Mouse (Mus musculus) thymus, adult 2 months (tissue): ENCODE results near the gene Tvp23b. TPM values are rescaled to one million over a fixed set of nuclear protein-coding genes. Genes with fewer than 3 reads are reported as not detected.

Experiments
- DNase-seq: peaks from one replicate; pipeline ENCODE4 v3.0.0; 2021
- H3K27ac ChIP-seq: fragments of 200-500 bp; 2 replicates; pipeline ENCODE4 v1.5.1; 2012; ENCODE audit warnings: low read length, control low read depth; ENCODE audit not compliant: control insufficient read depth, insufficient read depth
- H3K27me3 ChIP-seq: fragments of 200-500 bp; 2 replicates; pipeline ENCODE4 v1.6.1; 2012; ENCODE audit warnings: mild to moderate bottlenecking, low read length, moderate library complexity, mixed read lengths; ENCODE audit not compliant: control insufficient read depth, insufficient read depth
- H3K36me3 ChIP-seq: fragments of 200-500 bp; 2 replicates; pipeline ENCODE4 v1.6.1; 2012; ENCODE audit warnings: mild to moderate bottlenecking, low read length, moderate library complexity; ENCODE audit not compliant: control insufficient read depth, insufficient read depth
- H3K4me1 ChIP-seq: fragments of 200-500 bp; replicated peaks from 2 replicates; pipeline ENCODE4 v1.6.1; 2012; ENCODE audit warnings: low read length; ENCODE audit not compliant: control insufficient read depth, insufficient read depth
- H3K4me3 ChIP-seq: fragments of 200-500 bp; 2 replicates; pipeline ENCODE4 v1.5.1; 2012; ENCODE audit warnings: mild to moderate bottlenecking, low read length, control low read depth, moderate library complexity; ENCODE audit not compliant: control insufficient read depth, insufficient read depth
- CTCF ChIP-seq: fragments of 200-500 bp; IDR thresholded peaks from 2 replicates; pipeline ENCODE4 v1.5.1; 2012; ENCODE audit warnings: mild to moderate bottlenecking, control low read depth, low read length, moderate library complexity, borderline replicate concordance; ENCODE audit not compliant: control insufficient read depth, poor library complexity, insufficient read depth; ENCODE audit errors: extremely low read depth
- POLR2A ChIP-seq: fragments of 200-500 bp; IDR thresholded peaks from 2 replicates; pipeline ENCODE4 v1.6.1; 2012; ENCODE audit warnings: mild to moderate bottlenecking, low read length, control low read depth, moderate library complexity; ENCODE audit not compliant: control insufficient read depth, poor library complexity, insufficient read depth; ENCODE audit errors: extremely low read depth
- WGBS: fragments of 180-500 bp; shearing (Covaris S2); methylation state at CpG from one replicate; pipeline ENCODE4 v1.1.7; 2018; 5-methylcytosine and 5-hydroxymethylcytosine counted together
- polyA plus RNA-seq: library from polyadenylated mRNA; depleted of rRNA; stranded (reverse); fragments of >200 nt; gene quantifications from 2 replicates; pipeline ENCODE4 v1.2.3, GENCODE M21; 2012

Tvp23b gene
- polyA plus RNA-seq, 1 experiment = 13.4 TPM

DNA sequence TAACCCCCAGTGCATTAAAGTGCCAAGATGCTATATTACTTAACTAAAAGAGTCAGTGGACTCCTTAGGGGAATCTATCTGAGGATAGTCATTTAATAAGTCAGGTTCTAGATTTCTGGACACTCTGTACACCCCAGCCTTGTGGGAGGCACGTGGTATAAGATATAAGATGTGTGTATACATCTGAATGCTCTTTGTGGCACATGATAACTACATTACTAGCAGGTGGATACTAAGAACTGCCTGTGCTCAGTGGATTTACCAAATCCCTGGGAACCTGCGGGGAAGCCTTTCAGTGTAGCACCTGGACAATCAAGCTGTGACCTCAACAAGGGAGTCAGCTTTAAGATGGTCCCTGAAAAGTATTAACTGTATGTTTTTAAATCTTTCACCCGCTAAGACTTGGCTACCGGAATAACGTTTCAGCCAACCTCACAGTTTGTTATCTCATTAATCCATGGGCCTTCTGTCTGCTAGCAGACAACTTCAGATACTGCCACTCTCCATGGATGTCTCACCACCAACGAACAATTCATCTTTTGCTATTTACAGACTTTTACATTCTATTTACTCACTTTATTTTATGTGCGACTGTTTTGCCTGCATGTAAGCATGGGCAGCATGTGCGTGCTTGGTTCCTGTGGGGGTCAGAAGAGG is 9.4 kb upstream of the Tvp23b start:
- TF ChIP-seq POLR2A = no peak
- TF ChIP-seq CTCF = no peak

DNA sequence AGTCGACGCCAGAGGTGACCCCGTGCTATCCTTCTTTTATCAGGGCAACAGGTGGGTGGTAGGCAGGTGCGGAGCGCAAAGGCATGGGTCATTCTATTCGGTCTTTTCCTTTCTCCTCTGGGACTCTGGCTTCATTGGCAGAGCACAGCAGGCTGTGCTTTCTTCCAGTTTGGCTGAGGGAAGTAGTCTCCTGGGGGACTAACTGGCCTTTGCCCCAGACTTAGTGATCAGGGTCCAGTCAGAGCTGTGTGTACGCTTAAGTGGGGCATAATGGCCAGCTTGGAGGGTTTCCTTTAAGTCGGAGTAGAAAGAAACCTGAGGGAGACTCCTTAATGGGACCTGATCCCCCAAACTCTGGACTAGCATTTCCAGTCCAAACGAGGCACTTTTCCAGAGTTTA is 5.8 kb upstream of the Tvp23b start:
- WGBS = 90% methylated on average over 9 of the region's 9 CpGs
- no peaks in the 10 kb centered on the region for H3K36me3 ChIP-seq
- H3K27ac ChIP-seq = no peak overlapping the region
- no peak for TF ChIP-seq CTCF
- TF ChIP-seq POLR2A = no peak
- no peak overlapping the region for H3K4me3 ChIP-seq
- DNase-seq = no peak
- no peaks in the 10 kb centered on the region for H3K4me1 ChIP-seq
- no peaks in the 10 kb centered on the region for H3K27me3 ChIP-seq

More for the DNA sequence above, 9.4 kb upstream of the Tvp23b start:
- Histone ChIP-seq H3K27me3 (no peaks in the 10 kb centered on the region), H3K4me1 (no peaks in the 10 kb centered on the region), H3K27ac (no peak overlapping the region), H3K36me3 (no peaks in the 10 kb centered on the region), H3K4me3 (no peak overlapping the region)
- WGBS = 91% methylated on average over 8 of the region's 8 CpGs
- no peak for DNase-seq

DNA sequence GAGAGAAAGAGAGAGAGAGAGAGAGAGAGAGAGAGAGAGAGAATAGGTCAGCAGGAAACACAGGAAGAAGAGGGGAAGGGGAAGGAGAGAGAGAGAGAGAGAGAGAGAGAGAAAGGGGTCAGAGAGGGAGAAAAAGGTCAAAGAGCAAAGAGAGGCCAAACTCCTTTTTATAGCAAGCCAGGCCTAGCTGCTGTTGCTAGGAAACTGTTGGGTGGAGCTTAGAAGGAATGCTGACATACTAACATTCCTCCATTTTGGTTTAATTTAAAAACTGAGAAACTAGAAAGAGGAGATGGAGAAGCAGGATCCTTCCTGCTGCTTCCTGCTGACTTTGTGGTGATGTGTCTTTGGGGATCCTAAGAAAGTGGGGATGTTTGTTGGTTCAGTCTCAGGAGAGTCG is 3.6 kb upstream of the Tvp23b start:
- DNase-seq = no peak
- H3K27me3 ChIP-seq = no peaks in the 10 kb centered on the region
- no peaks in the 10 kb centered on the region for H3K4me1 ChIP-seq
- TF ChIP-seq POLR2A (no peak), CTCF (no peak)
- WGBS = 95% methylated on average over 1 of the region's 1 CpGs
- H3K27ac ChIP-seq = no peak overlapping the region
- H3K4me3 ChIP-seq = no peak overlapping the region
- H3K36me3 ChIP-seq = no peaks in the 10 kb centered on the region

DNA sequence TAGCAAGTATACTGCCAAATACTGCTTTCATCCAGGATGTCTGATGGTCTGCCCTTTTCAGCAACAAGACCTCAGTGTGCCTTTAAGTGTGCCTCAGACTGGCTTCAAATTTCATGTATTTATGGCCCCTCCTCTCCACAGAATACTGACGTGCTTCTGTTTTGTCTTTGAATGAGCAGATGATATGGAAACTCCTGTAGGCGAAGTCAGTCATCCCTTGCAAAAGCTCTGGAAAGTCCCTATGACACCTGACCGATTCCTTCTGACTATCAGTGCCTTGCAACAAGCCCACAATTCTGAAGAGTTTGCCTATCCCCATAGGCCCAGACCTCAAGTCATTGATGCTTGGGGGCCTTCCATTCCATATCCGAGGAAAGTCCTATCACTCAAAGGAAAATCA is 2.8 kb upstream of the Tvp23b start:
- Histone ChIP-seq H3K36me3 (no peaks in the 10 kb centered on the region), H3K4me3 (no peak overlapping the region), H3K27me3 (no peaks in the 10 kb centered on the region), H3K27ac (no peak overlapping the region), H3K4me1 (no peaks in the 10 kb centered on the region)
- WGBS = 93% methylated on average over 4 of the region's 4 CpGs
- TF ChIP-seq POLR2A (no peak), CTCF (no peak)
- no peak for DNase-seq

DNA sequence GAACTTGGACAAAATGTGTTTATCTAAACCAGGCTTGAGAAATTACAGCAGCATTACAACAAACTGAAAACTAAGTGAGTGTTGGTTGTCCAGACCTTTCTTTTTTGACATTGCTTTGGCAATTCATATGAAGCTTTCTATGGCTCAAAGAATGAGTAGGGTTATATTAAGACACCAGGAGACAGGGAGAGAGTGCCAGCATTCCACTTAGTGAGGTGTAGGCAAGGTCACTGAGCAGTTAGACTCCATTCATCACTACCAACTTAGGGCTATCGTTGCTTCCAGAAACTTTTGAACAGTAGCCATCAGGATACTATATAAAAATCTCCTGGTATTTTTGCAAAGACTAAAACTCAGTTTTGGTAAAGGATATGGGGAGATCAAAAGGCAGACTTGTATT is 1.9 kb upstream of the Tvp23b start:
- Histone ChIP-seq H3K4me1 (no peaks in the 10 kb centered on the region), H3K4me3 (no peak overlapping the region), H3K27me3 (no peaks in the 10 kb centered on the region), H3K36me3 (no peaks in the 10 kb centered on the region), H3K27ac (no peak overlapping the region)
- no peak for DNase-seq
- TF ChIP-seq POLR2A (no peak), CTCF (no peak)
- 97% methylated on average over 1 of the region's 1 CpGs for WGBS

DNA sequence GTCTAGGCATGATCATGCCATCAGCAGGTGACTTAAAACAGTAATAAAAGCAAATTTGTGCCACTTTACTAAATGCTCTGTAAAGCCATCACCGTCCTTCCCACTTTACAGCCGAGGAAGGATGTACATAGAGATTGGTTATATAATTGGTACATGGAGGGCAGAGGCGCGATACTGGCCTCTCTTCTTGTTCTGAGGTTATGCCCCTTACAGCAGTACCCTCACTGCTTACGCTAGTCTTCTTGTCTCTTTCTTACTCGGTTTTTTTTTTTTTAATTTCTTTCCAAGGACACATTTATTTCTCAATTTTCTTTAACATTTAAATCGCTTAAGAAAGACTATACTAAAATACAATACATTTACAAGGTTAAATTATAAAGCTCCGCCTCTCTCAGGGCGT is 527 bp upstream of the Tvp23b start:
- no peaks in the 10 kb centered on the region for H3K36me3 ChIP-seq
- WGBS = 6% methylated on average over 9 of the region's 9 CpGs
- no peak overlapping the region for H3K27ac ChIP-seq
- DNase-seq = no peak
- no peaks in the 10 kb centered on the region for H3K4me1 ChIP-seq
- H3K27me3 ChIP-seq = no peaks in the 10 kb centered on the region
- TF ChIP-seq POLR2A (no peak), CTCF (no peak)
- H3K4me3 ChIP-seq = no peak overlapping the region

DNA sequence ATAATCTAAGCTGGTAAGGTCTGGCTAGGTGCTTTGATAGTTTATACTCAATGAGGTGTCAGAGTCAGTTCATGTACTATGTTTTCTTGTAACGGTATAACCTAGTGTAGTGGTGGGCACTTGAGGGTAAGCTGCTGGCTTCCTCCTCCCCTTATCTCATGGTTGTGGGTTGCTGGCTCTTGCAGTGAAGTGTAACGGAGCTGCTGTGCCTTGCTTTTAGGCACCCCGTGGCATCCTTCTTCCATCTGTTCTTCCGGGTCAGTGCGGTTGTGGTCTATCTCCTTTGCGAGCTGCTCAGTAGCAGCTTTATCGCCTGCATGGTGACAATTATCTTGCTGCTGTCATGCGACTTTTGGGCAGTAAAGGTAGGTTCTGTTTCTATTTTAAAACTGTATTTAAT is 4.2 kb downstream of the Tvp23b start:
- 96% methylated on average over 8 of the region's 8 CpGs for WGBS
- no peak for TF ChIP-seq POLR2A
- no peaks in the 10 kb centered on the region for H3K4me1 ChIP-seq
- no peak for DNase-seq
- no peaks in the 10 kb centered on the region for H3K27me3 ChIP-seq
- H3K36me3 ChIP-seq = peaks cover 10% of the 10 kb centered on the region; the same call in 1 of the 2 replicates
- H3K4me3 ChIP-seq = no peak overlapping the region
- no peak overlapping the region for H3K27ac ChIP-seq
